Mouse (Mus musculus) myocyte (in vitro differentiated cells): ENCODE data around the gene B3gnt3. TPM values are rescaled to one million over a fixed set of nuclear protein-coding genes. Genes with fewer than 3 reads are reported as not detected.

ENCODE experiments used
- H3K27me3 ChIP-seq: one replicate; pipeline ENCODE4 v1.6.1; 2011; ENCODE audit not compliant: control insufficient read depth, insufficient read depth, insufficient read length
- H3K36me3 ChIP-seq: one replicate; pipeline ENCODE4 v1.6.1; 2011; ENCODE audit not compliant: control insufficient read depth, insufficient read depth
- H3K4me2 ChIP-seq: one replicate; pipeline ENCODE4 v1.6.1; 2011; ENCODE audit warnings: low read depth, control low read depth
- H3K4me3 ChIP-seq: one replicate; pipeline ENCODE4 v1.5.1; 2011; ENCODE audit warnings: mild to moderate bottlenecking, control low read depth, moderate library complexity
- H3K79me2 ChIP-seq: one replicate; pipeline ENCODE4 v1.6.1; 2011; ENCODE audit not compliant: control insufficient read depth, insufficient read depth
- H3ac ChIP-seq: one replicate; pipeline ENCODE4 v1.6.1; 2011; ENCODE audit not compliant: control insufficient read depth, insufficient read length
- CEBPB ChIP-seq: IDR thresholded peaks from 2 replicates; pipeline ENCODE4 v1.6.1; 2011; ENCODE audit warnings: mild to moderate bottlenecking, moderate library complexity; ENCODE audit not compliant: poor library complexity, insufficient read depth, severe bottlenecking
- E2F4 ChIP-seq: IDR thresholded peaks from one replicate; pipeline ENCODE4 v1.6.1; 2011; ENCODE audit warnings: mild to moderate bottlenecking, control low read depth, moderate library complexity; ENCODE audit not compliant: insufficient read depth
- MAX ChIP-seq: IDR thresholded peaks from one replicate; pipeline ENCODE4 v1.6.1; 2011; ENCODE audit warnings: low read depth, mild to moderate bottlenecking, control low read depth
- MYOD1 ChIP-seq, 3 experiments: IDR thresholded peaks; one replicate each; pipeline ENCODE4 v1.6.1; 2011; ENCODE audit warnings: control low read depth in 2 of 3, low read depth in 2 of 3, mild to moderate bottlenecking in 2 of 3, moderate library complexity in 1 of 3; ENCODE audit not compliant: insufficient read length in 2 of 3, control insufficient read depth in 1 of 3
- MYOG ChIP-seq, 3 experiments: IDR thresholded peaks; one replicate each; pipeline ENCODE4 v1.6.1; 2011; ENCODE audit warnings: control low read depth in 2 of 3, low read depth in 2 of 3, mild to moderate bottlenecking in 2 of 3; ENCODE audit not compliant: insufficient read length in 2 of 3, control insufficient read depth in 1 of 3, insufficient read depth in 1 of 3
- POLR2A ChIP-seq: IDR thresholded peaks from one replicate; pipeline ENCODE4 v1.6.1; 2011; ENCODE audit warnings: low read depth, mild to moderate bottlenecking, control low read depth, moderate library complexity; ENCODE audit not compliant: insufficient read length
- POLR2AphosphoS2 ChIP-seq: IDR thresholded peaks from one replicate; pipeline ENCODE4 v1.6.1; 2011; ENCODE audit warnings: low read depth, control low read depth; ENCODE audit not compliant: insufficient read length
- REST ChIP-seq: IDR thresholded peaks from one replicate; pipeline ENCODE4 v1.6.1; 2011; ENCODE audit warnings: mild to moderate bottlenecking, control low read depth, moderate library complexity; ENCODE audit not compliant: insufficient read depth, insufficient read length
- SRF ChIP-seq: IDR thresholded peaks from one replicate; pipeline ENCODE4 v1.6.1; 2011; ENCODE audit warnings: low read depth; ENCODE audit not compliant: control insufficient read depth, insufficient read length
- TCF12 ChIP-seq: IDR thresholded peaks from one replicate; pipeline ENCODE4 v1.6.1; 2011; ENCODE audit warnings: mild to moderate bottlenecking, control low read depth; ENCODE audit not compliant: poor library complexity, insufficient read depth, severe bottlenecking
- TCF3 ChIP-seq: IDR thresholded peaks from one replicate; pipeline ENCODE4 v1.6.1; 2011; ENCODE audit warnings: low read depth, control low read depth; ENCODE audit not compliant: insufficient read length
- USF1 ChIP-seq: IDR thresholded peaks from one replicate; pipeline ENCODE4 v1.6.1; 2011; ENCODE audit warnings: low read depth, mild to moderate bottlenecking, control low read depth, moderate library complexity
- polyA plus RNA-seq: library from polyadenylated mRNA; unstranded; fragments of >200 nt; fragmentation: generic; extraction: Trizol; gene quantifications from one replicate; pipeline ENCODE4 v1.2.1, GENCODE M21; 2012; ENCODE audit warnings: missing spikeins

The B3gnt3 gene
- polyA plus RNA-seq, 1 experiment = 0.01 TPM

DNA sequence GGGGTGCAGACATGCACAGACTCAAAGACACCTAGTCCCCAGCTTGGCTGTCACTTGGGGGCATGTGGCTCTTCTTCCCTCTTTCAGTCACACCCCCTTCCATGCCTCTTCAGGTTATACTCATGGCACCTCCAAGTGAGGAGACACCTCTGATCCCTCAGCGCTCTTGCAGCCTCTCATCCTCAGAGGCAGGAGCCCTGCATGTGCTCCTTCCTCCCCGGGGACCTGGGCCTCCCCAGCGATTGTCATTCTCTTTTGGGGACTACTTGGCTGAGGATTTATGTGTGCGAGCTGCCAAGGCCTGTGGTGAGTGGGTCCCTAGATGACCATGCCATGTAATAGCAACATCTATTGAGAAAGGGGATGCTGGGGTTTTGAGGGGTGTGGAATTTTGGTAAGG, 23.4 kb downstream of the B3gnt3 start:
- H3K4me2 ChIP-seq = no peak overlapping the region
- no peaks in the 10 kb centered on the region for H3K36me3 ChIP-seq
- no peaks in the 10 kb centered on the region for H3K27me3 ChIP-seq
- no peaks in the 10 kb centered on the region for H3K79me2 ChIP-seq
- H3K4me3 ChIP-seq = no peak overlapping the region
- TF ChIP-seq MYOD1 (IDR thresholded peaks at IDR 0.05; ENCODE audit: control insufficient read depth in 1 of 3, insufficient read length in 2 of 3, low read depth in 2 of 3) = no peak
- no peak for TF ChIP-seq POLR2A
- no peak for TF ChIP-seq MAX
- TF ChIP-seq TCF3 = no peak
- TF ChIP-seq MYOG (IDR thresholded peaks at IDR 0.05; ENCODE audit: control insufficient read depth in 1 of 3, insufficient read depth in 1 of 3, insufficient read length in 2 of 3, low read depth in 2 of 3) = no peak
- TF ChIP-seq SRF = no peak
- TF ChIP-seq REST = no peak
- no peak for TF ChIP-seq E2F4
- no peak overlapping the region for H3ac ChIP-seq

DNA sequence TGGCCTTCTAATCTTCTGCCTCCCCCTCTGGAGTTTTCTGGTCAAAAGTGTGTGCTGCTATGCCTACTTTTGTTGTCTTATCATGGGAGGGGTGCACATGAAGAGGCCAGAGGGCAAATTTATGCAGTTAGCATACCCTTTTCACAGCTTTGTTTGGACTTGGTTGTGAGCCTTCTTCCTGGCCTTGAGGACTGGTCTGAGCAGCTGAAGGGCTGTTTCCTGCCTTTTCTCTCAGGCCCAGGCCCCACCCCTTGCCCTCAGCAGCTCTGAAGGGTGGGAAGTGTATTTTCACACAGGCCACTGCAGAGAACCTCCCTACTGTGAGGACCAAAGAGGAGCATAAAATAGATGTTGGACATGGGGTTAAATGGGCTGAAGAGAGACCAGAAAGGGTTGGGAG, 24.0 kb downstream of the B3gnt3 start:
- TF ChIP-seq MYOG (IDR thresholded peaks at IDR 0.05; ENCODE audit: control insufficient read depth in 1 of 3, insufficient read depth in 1 of 3, insufficient read length in 2 of 3, low read depth in 2 of 3) (no peak), POLR2A (no peak), MYOD1 (IDR thresholded peaks at IDR 0.05; ENCODE audit: control insufficient read depth in 1 of 3, insufficient read length in 2 of 3, low read depth in 2 of 3) (no peak), E2F4 (no peak), TCF12 (no peak), REST (no peak), CEBPB (no peak), MAX (no peak), USF1 (no peak), TCF3 (no peak), SRF (no peak), POLR2AphosphoS2 (no peak)
- H3K4me3 ChIP-seq = no peak overlapping the region
- no peaks in the 10 kb centered on the region for H3K27me3 ChIP-seq
- no peak overlapping the region for H3ac ChIP-seq
- H3K36me3 ChIP-seq = no peaks in the 10 kb centered on the region
- H3K79me2 ChIP-seq = no peaks in the 10 kb centered on the region
- no peak overlapping the region for H3K4me2 ChIP-seq

DNA sequence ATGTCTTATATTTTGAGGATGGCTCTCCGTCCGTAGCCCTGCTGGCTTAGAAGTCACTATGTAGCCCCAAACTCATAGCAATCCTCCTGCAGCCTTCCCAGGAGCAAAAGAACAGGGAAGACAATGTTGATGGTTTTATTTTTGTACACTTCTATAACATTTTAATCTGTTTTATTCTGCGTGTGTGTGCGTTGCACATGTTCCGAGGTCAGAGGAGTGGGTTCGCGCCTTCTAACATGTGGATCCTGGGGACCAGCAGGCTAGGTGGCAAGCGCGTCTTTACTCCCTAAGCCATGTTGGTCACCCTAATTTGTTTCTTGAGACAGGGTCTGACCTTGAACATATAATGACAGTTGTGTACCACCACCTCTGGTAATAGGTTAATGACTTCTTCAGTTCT, 24.8 kb downstream of the B3gnt3 start:
- no peaks in the 10 kb centered on the region for H3K36me3 ChIP-seq
- H3K79me2 ChIP-seq = no peaks in the 10 kb centered on the region
- peak overlapping the region; percentile 68 for H3ac ChIP-seq
- no peaks in the 10 kb centered on the region for H3K27me3 ChIP-seq
- H3K4me2 ChIP-seq = peak overlapping the region; percentile 66
- H3K4me3 ChIP-seq = peak overlapping the region; percentile 31
- TF ChIP-seq E2F4 = no peak
- TF ChIP-seq TCF3 = no peak
- no peak for TF ChIP-seq SRF
- no peak for TF ChIP-seq CEBPB
- TF ChIP-seq MAX = no peak
- no peak for TF ChIP-seq USF1
- TF ChIP-seq TCF12 = no peak
- TF ChIP-seq MYOD1 (IDR thresholded peaks at IDR 0.05; ENCODE audit: control insufficient read depth in 1 of 3, insufficient read length in 2 of 3, low read depth in 2 of 3) = no peak
- TF ChIP-seq REST = no peak
- no peak for TF ChIP-seq POLR2A
- no peak for TF ChIP-seq MYOG (IDR thresholded peaks at IDR 0.05; ENCODE audit: control insufficient read depth in 1 of 3, insufficient read depth in 1 of 3, insufficient read length in 2 of 3, low read depth in 2 of 3)
- TF ChIP-seq POLR2AphosphoS2 = no peak

- no peak for TF ChIP-seq USF1
- no peak for TF ChIP-seq SRF
- TF ChIP-seq CEBPB = no peak
- TF ChIP-seq TCF3 = no peak
- TF ChIP-seq REST = no peak
- no peak for TF ChIP-seq MYOG (IDR thresholded peaks at IDR 0.05; ENCODE audit: control insufficient read depth in 1 of 3, insufficient read depth in 1 of 3, insufficient read length in 2 of 3, low read depth in 2 of 3)
- no peak for TF ChIP-seq MAX
- no peak for TF ChIP-seq MYOD1 (IDR thresholded peaks at IDR 0.05; ENCODE audit: control insufficient read depth in 1 of 3, insufficient read length in 2 of 3, low read depth in 2 of 3)
- TF ChIP-seq POLR2A = peak; percentile 69
- TF ChIP-seq E2F4 = no peak
- no peak for TF ChIP-seq TCF12
- TF ChIP-seq POLR2AphosphoS2 = peak; percentile 56
- Histone ChIP-seq H3ac (peak within 1 kb of the TSS; percentile 68), H3K4me2 (peak within 1 kb of the TSS; percentile 66), H3K4me3 (peak within 1 kb of the TSS; percentile 31), H3K36me3 (no peaks in the 10 kb centered on the region), H3K27me3 (no peaks in the 10 kb centered on the region), H3K79me2 (no peaks in the 10 kb centered on the region)
Measured at GRCm38 (mm10) chr8:71676020-71676741, 25.4 kb downstream of the B3gnt3 start, which contains the start of gene Jak3. Gene Jak3, plus strand, starts transcription at chr8:71676296.
